Mouse (Mus musculus): ENCODE data around the gene Olfr545. TPM values are rescaled to one million over a fixed set of nuclear protein-coding genes. Genes with fewer than 3 reads are reported as not detected.

Olfr545 gene
- total RNA-seq (2014; fragmentation: Nextera tagmentation) (not detected in 2 replicates), total RNA-seq (2017) (not detected in 2 replicates)

DNA sequence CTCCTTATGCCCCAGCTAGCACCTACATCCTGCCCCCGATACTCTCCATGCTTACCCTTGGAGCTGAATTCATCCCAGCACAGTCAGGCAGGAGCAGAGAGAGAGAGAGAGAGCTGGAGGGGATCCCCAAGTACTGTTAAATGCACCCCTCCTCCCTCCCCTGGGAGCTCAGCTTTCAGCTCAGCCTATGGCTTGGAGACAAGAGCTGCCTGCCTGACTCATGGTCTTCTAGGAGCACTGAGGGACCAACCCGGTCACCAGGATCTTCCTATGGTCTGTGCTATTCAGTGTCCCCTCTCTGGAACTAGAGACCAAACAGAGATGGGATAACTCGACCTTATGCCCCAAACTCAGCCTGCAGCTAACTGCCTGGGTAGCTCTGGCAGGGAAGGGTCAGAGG, at the start of gene Olfr545:
Gene Olfr545 (minus strand): TSS at position 101 of the 400 bp plus-strand sequence.
- no peak for ATAC-seq (replicated peaks; ENCODE audit: poor library complexity, severe bottlenecking)

DNA sequence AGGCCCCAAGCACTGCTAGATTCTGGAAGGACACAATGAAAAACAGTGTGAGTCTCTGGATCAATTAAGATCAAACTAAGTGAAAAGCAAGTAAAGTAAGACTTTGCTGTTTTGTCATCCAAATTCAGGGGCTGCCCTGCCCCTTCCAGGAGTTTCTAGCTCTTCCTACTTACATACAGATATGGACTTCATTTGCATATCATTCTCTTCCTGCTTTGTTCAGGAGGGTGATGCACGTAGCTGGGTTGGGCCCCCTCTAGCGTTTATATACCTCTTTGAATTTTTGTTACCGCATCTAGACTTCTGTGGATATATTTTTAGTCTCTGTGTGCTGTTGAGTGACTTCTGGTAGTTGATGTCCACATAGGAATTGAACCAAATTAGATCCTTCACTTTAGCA, 41.9 kb upstream of the Olfr545 start:
- peak; percentile 44 for ATAC-seq (replicated peaks; ENCODE audit: poor library complexity, severe bottlenecking)

DNA sequence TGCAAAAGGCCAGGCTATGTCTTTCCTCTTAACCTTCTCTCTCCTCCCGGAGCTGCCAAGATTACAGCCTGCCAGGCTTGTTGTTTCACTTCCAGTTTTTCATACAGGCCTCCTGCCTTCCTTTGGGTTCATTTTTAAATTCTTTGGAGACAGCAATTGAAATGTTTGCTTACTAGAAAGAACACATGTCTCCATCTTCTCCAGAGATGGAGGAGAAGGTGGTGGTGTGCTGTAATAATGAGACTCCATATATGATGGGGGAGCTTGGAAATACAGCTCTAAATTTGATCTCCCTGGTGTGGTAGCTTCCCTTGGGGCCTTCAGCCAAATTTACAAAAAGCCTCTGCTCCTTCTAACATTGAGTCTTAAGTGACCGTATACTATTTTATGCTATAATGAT, 41.2 kb upstream of the Olfr545 start, which contains the start of gene Olfr548-ps1:
Gene Olfr548-ps1 (plus strand): TSS at position 301 of the 400 bp plus-strand sequence.
- ATAC-seq (replicated peaks; ENCODE audit: poor library complexity, severe bottlenecking) = peak; percentile 42; the same call in 1 of the 2 replicates

DNA sequence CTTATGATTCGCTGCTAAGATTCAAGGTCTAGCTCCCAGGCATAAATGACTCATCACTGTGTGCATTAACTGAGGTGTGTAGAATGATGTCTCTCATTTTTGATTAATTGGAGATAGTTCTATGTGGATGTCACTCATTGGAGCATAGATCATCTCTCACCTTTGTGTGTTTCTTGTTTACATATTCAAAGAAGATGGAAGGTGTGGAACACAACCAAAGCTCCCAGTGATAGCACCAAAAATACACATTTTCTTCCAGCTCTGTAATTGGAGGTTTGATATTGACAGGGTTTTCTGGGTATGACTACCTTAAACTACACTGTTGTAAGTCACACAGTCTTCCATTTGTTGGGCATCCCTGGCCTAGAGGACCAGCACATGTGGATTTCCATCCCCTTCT, 35.1 kb upstream of the Olfr545 start, which contains the start of gene Olfr547:
Gene Olfr547 (plus strand): TSS at position 301 of the 400 bp plus-strand sequence.
- no peak for ATAC-seq (replicated peaks; ENCODE audit: poor library complexity, severe bottlenecking)

- no peak for ATAC-seq (replicated peaks; ENCODE audit: poor library complexity, severe bottlenecking)
Measured at GRCm38 (mm10) chr7:102529052-102529451, 29.7 kb upstream of the Olfr545 start.

GRCm38 (mm10) chr7:102517051-102517335, 17.6 kb upstream of the Olfr545 start:
- ATAC-seq (replicated peaks; ENCODE audit: poor library complexity, severe bottlenecking) = no peak

DNA sequence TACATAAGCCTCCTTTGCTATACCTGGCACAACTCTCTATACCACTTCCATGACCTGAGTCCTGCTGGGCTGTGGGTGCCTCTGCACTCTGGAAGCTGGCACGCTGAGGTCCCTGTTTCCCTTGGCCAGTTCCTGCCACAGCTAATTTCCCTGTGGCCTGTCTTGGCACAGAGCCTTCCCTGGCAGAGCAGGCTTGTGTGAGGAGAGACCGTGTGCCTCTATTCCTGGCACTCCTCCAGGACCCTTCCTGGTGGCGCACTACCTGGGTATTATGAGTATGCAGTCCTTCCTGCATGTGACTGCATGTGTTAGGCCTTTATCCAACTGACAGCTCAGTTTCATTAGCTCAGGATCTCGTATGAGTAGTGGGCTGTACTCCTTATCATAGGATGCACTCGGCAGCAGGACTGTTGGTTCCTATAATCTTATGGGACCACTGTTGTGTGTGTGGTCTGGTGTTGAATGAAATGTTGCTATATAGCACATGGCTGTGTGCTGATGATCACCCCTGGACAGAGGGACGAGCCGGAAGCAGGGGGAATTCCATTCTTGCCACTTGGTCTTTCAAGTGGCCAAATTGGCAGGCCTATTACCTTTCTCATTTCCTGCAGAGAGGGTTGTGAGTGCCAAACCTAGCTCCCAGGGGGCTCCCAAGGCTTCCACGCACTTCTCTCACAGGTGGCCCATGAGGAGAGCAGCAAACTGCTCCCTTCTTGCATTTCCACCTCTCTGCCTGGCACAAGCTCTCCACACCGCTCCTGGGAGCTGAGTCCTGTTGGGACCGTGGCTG, 17.1 kb upstream of the Olfr545 start:
- no peak for ATAC-seq (replicated peaks; ENCODE audit: poor library complexity, severe bottlenecking)

DNA sequence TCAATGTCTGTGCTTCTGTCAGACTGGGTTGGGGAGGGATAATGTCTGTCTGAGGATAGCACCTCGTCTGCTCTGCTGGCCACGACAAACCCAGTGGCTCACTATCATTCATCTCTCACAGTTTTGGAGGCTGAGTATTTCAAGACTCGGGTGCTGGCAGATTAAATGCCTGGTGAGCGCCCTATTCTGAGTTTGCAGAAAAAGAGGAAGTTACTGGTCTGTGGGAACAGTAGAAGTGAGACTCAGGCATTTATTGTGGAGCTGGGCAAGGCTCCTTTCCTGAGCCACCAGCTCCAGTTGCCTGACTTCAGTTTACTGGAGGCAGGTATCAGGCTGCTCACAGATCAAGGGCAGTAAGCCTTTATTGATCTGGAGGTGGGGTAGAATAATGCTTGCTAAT, 14.8 kb upstream of the Olfr545 start:
- peak; percentile 54 for ATAC-seq (replicated peaks; ENCODE audit: poor library complexity, severe bottlenecking)

- peak; percentile 78 for ATAC-seq (replicated peaks; ENCODE audit: poor library complexity, severe bottlenecking)
Measured at GRCm38 (mm10) chr7:102512814-102513435, 13.6 kb upstream of the Olfr545 start.

DNA sequence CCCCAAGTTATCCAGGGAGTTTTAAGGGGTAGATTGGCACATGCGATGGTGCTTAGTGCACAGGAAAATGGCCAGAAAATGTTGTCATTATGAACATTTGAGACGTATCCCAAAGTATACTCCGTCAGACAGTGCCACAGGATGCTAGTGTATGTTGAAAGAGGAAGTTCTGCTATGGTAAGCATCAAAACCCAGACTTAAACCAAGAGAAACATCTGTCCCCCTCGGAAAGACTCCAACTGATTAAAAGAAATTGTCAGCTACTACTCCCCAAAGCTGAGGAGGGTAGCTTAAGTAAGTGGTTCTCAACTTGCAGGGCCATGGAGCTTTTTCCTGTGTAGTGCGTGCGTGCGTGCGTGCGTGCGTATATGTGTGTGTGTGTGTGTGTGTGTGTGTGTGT, 12.6 kb upstream of the Olfr545 start:
- ATAC-seq (replicated peaks; ENCODE audit: poor library complexity, severe bottlenecking) = peak; percentile 57

GRCm38 (mm10) chr7:102509726-102510125, 10.4 kb upstream of the Olfr545 start:
- ATAC-seq (replicated peaks; ENCODE audit: poor library complexity, severe bottlenecking) = no peak

DNA sequence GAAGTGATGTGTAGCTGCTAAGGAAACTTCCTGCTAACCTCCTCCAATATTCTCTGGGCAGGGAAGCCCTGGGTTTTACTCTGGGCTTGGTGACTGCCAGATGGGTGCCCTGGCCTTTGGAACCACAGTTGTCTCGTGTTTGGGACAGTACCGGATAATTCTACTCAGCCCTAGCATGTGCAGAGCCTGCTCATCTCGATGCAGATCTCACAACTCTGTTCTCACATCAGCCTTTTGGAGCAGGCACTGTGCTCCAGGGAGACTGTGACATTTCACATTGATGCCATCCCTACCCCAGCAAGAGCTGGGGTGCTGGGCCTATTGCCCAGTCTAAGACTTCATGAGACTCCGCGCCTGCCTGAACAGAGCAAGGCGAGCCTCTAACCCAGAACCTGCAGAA, 9.3 kb upstream of the Olfr545 start:
- no peak for ATAC-seq (replicated peaks; ENCODE audit: poor library complexity, severe bottlenecking)

DNA sequence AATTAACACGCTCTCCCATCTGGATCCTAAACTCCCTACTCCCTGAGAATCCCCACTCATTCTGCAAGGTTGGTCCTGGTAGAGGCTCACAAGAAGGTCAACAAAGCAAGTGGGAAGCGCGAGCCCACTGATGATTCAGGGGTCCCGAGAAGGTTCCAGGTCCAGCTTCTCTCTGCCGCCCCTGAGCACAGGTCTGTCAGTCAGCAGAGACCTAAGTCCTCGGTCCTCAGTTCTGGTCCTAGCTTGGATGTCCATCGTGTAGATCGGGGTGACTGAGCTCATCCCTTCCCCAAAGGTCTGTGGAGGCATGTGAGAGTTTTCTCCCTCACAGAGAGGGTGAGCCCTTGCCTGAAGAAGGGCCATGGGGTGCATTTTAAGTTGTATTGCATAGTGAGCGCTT, 8.7 kb upstream of the Olfr545 start:
- no peak for ATAC-seq (replicated peaks; ENCODE audit: poor library complexity, severe bottlenecking)

DNA sequence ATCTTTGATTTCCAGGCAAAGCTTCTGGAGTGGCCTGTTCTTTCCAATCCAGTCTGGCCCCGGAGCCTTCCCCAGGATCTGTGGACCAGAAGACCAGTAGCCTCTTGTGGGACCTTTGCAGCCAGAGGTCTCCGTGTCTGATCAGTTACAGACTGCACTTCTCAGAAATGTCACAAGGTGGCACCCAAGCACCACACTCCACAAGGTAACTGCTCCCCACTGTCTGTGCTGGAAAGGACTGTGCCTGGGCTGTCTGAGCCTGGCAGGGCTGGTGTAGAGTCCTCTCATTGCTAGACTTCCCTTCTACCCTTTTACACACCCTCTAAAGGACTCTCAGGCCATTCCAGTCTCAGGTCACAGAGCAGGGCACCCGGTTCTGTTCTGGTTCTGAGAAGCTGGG, 7.5 kb upstream of the Olfr545 start:
- peak; percentile 94 for ATAC-seq (replicated peaks; ENCODE audit: poor library complexity, severe bottlenecking)

DNA sequence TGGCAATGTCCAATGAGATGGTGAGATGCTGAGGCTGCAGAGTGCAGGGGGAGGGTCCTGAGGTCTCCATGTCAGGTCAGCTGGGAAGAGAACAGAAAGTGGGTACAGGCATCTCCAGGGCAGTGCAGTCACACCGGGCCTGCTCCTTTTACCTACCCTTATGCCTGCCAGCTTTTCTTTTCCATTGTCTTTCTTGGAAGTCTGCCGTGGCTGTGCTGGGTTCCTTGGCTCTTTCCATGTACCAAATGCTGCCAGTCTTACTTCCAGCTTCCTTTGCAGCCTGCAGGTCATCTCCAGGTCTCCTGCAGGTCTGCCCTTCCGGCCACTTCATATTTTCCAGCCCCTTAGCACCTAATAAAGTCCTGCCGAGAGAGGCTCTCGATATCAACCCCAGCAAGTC, 2.6 kb upstream of the Olfr545 start:
- ATAC-seq (replicated peaks; ENCODE audit: poor library complexity, severe bottlenecking) = no peak

GRCm38 (mm10) chr7:102494416-102494815, 5.0 kb downstream of the Olfr545 start:
- ATAC-seq (replicated peaks; ENCODE audit: poor library complexity, severe bottlenecking) = peak; percentile 42

- ATAC-seq (replicated peaks; ENCODE audit: poor library complexity, severe bottlenecking) = no peak
Measured at GRCm38 (mm10) chr7:102488161-102488560, 11.2 kb downstream of the Olfr545 start, which contains the start of gene Olfr544. TSS of gene Olfr544 (minus strand) at chr7:102488313.

GRCm38 (mm10) chr7:102486105-102486504, 13.3 kb downstream of the Olfr545 start:
- no peak for ATAC-seq (replicated peaks; ENCODE audit: poor library complexity, severe bottlenecking)

- peak; percentile 41 for ATAC-seq (replicated peaks; ENCODE audit: poor library complexity, severe bottlenecking)
Measured at GRCm38 (mm10) chr7:102484766-102485165, 14.6 kb downstream of the Olfr545 start.

GRCm38 (mm10) chr7:102483665-102484064, 15.7 kb downstream of the Olfr545 start:
- no peak for ATAC-seq (replicated peaks; ENCODE audit: poor library complexity, severe bottlenecking)

GRCm38 (mm10) chr7:102481579-102481978, 17.8 kb downstream of the Olfr545 start, which contains the start of gene Olfr543:
TSS of gene Olfr543 (minus strand) at chr7:102481679.
- no peak for ATAC-seq (replicated peaks; ENCODE audit: poor library complexity, severe bottlenecking)

DNA sequence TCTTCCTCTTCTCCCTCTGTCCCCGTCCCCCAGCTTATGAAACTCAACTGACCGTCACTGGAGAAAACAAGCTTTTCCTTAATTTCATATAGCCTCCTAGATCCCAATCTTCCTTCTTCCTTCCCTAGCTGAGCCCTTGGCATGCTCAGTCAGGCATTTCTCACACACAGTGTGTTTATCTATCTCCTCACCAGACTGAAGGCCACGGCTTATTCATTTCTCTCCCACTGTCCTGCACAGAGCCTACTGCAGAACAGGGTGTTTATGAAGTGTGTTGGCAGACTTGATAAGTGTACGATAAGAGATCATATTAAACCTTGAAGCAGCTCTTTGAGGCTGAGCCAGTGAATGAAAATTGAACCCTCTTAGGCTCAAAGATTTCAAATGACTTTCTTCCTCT, 18.6 kb downstream of the Olfr545 start:
- no peak for ATAC-seq (replicated peaks; ENCODE audit: poor library complexity, severe bottlenecking)
